Mouse (Mus musculus): ENCODE results near the gene Furin. TPM values are rescaled to one million over a fixed set of nuclear protein-coding genes. Genes with fewer than 3 reads are reported as not detected.

Furin gene
- polyA plus RNA-seq, 1 experiment = 70.2 TPM

GRCm38 (mm10) chr7:80372166-80372565 lies 33.1 kb downstream of the Furin start:
- no peak for DNase-seq (ENCODE audit: low read depth)

- DNase-seq (ENCODE audit: low read depth) = no peak
These were observed 34.0 kb downstream of the Furin start, which contains the start of gene Man2a2 for GRCm38 (mm10) chr7:80371041-80371751. Man2a2 (minus strand) TSS chr7:80371375.

GRCm38 (mm10) chr7:80370649-80371040 lies 34.6 kb downstream of the Furin start:
- DNase-seq (ENCODE audit: low read depth) = no peak

GRCm38 (mm10) chr7:80369967-80370431 lies 35.2 kb downstream of the Furin start:
- no peak for DNase-seq (ENCODE audit: low read depth)

GRCm38 (mm10) chr7:80369461-80369860 lies 35.8 kb downstream of the Furin start:
- no peak for DNase-seq (ENCODE audit: low read depth)

- DNase-seq (ENCODE audit: low read depth) = no peak
These were observed 36.4 kb downstream of the Furin start for GRCm38 (mm10) chr7:80368635-80369421.

- no peak for DNase-seq (ENCODE audit: low read depth)
These were observed 37.2 kb downstream of the Furin start for GRCm38 (mm10) chr7:80368009-80368408.

GRCm38 (mm10) chr7:80367232-80367631 lies 38.0 kb downstream of the Furin start:
- DNase-seq (ENCODE audit: low read depth) = no peak

- DNase-seq (ENCODE audit: low read depth) = no peak
These were observed 39.5 kb downstream of the Furin start for GRCm38 (mm10) chr7:80365759-80366158.

- no peak for DNase-seq (ENCODE audit: low read depth)
These were observed 44.8 kb downstream of the Furin start for GRCm38 (mm10) chr7:80360435-80360834.

- no peak for DNase-seq (ENCODE audit: low read depth)
These were observed 47.2 kb downstream of the Furin start for GRCm38 (mm10) chr7:80358039-80358438.

GRCm38 (mm10) chr7:80357156-80357555 lies 48.1 kb downstream of the Furin start:
- DNase-seq (ENCODE audit: low read depth) = no peak

GRCm38 (mm10) chr7:80356351-80356750 lies 48.9 kb downstream of the Furin start:
- no peak for DNase-seq (ENCODE audit: low read depth)

- DNase-seq (ENCODE audit: low read depth) = no peak
These were observed 52.3 kb downstream of the Furin start for GRCm38 (mm10) chr7:80352920-80353319.

GRCm38 (mm10) chr7:80350808-80351207 lies 54.4 kb downstream of the Furin start:
- DNase-seq (ENCODE audit: low read depth) = no peak

GRCm38 (mm10) chr7:80347670-80348586 lies 57.3 kb downstream of the Furin start:
- no peak for DNase-seq (ENCODE audit: low read depth)

GRCm38 (mm10) chr7:80346830-80347229 lies 58.4 kb downstream of the Furin start:
- no peak for DNase-seq (ENCODE audit: low read depth)

- DNase-seq (ENCODE audit: low read depth) = no peak
These were observed 59.1 kb downstream of the Furin start for GRCm38 (mm10) chr7:80346173-80346572.

- DNase-seq (ENCODE audit: low read depth) = no peak
These were observed 61.8 kb downstream of the Furin start for GRCm38 (mm10) chr7:80343270-80344018.

GRCm38 (mm10) chr7:80342858-80343257 lies 62.4 kb downstream of the Furin start, which contains the start of gene Hddc3:
Hddc3 (plus strand) TSS chr7:80343104.
- peak; percentile 91 for DNase-seq (ENCODE audit: low read depth)

- DNase-seq (ENCODE audit: low read depth) = no peak
These were observed 63.4 kb downstream of the Furin start for GRCm38 (mm10) chr7:80341793-80342192.

All from gonadal fat pad, adult 2 months (tissue).